Mouse (Mus musculus): ENCODE results near the gene Anapc2.

Anapc2 gene

GRCm38 (mm10) chr2:25303931-25304656 lies 31.8 kb downstream of the Anapc2 start:
- no peak for DNase-seq (ENCODE audit: low read depth, low spot score)

GRCm38 (mm10) chr2:25304657-25305541 lies 32.6 kb downstream of the Anapc2 start:
- DNase-seq (ENCODE audit: low read depth, low spot score), result no peak

- no peak for DNase-seq (ENCODE audit: low read depth, low spot score)
Observed at GRCm38 (mm10) chr2:25305587-25306359, 33.5 kb downstream of the Anapc2 start.

- no peak for DNase-seq (ENCODE audit: low read depth, low spot score)
Observed at GRCm38 (mm10) chr2:25310180-25310579, 37.9 kb downstream of the Anapc2 start.

GRCm38 (mm10) chr2:25310969-25311368 lies 38.7 kb downstream of the Anapc2 start:
- DNase-seq (ENCODE audit: low read depth, low spot score), result no peak

- DNase-seq (ENCODE audit: low read depth, low spot score), result no peak
Observed at GRCm38 (mm10) chr2:25311491-25311891, 39.2 kb downstream of the Anapc2 start.

- peak; percentile 24 for DNase-seq (ENCODE audit: low read depth, low spot score)
Observed at GRCm38 (mm10) chr2:25318119-25318966, 46.1 kb downstream of the Anapc2 start.

- DNase-seq (ENCODE audit: low read depth, low spot score), result peak; percentile 54
Observed at GRCm38 (mm10) chr2:25318971-25319773, 46.9 kb downstream of the Anapc2 start, which contains the start of gene Grin1. Grin1 (minus strand) TSS chr2:25319187.

- no peak for DNase-seq (ENCODE audit: low read depth, low spot score)
Observed at GRCm38 (mm10) chr2:25320084-25320483, 47.8 kb downstream of the Anapc2 start.

- no peak for DNase-seq (ENCODE audit: low read depth, low spot score)
Observed at GRCm38 (mm10) chr2:25326036-25326435, 53.8 kb downstream of the Anapc2 start.

GRCm38 (mm10) chr2:25328440-25328839 lies 56.2 kb downstream of the Anapc2 start:
- peak; percentile 39 for DNase-seq (ENCODE audit: low read depth, low spot score)

- DNase-seq (ENCODE audit: low read depth, low spot score), result no peak
Observed at GRCm38 (mm10) chr2:25331470-25331869, 59.2 kb downstream of the Anapc2 start.

GRCm38 (mm10) chr2:25332286-25333160 lies 60.2 kb downstream of the Anapc2 start, which contains the start of gene Man1b1:
Man1b1 (plus strand) TSS chr2:25332338.
- peak; percentile 99 for DNase-seq (ENCODE audit: low read depth, low spot score)

GRCm38 (mm10) chr2:25333569-25333968 lies 61.3 kb downstream of the Anapc2 start:
- DNase-seq (ENCODE audit: low read depth, low spot score), result no peak

All from retina, postnatal 7 days (tissue).